Mouse (Mus musculus) limb, embryonic 14.5 days (tissue): ENCODE measurements around the gene Gm10277. TPM values are rescaled to one million over a fixed set of nuclear protein-coding genes. Genes with fewer than 3 reads are reported as not detected.

ENCODE experiments used
- ATAC-seq: fragments of 200-750 bp; cut with Nextera tagmentation; 2 replicates; pipeline ENCODE4 v1.8.0; 2017; ENCODE audit warnings: low read depth, moderate number of reproducible peaks, moderate TSS enrichment; ENCODE audit not compliant: low FRiP score
- DNase-seq: peaks from one replicate; pipeline ENCODE4 v3.0.0-alpha.2; 2015; ENCODE audit warnings: low spot score
- H3K27ac ChIP-seq: fragments of 300-500 bp; sonication (generic); replicated peaks from 2 replicates; pipeline ENCODE4 v1.5.1; 2014; ENCODE audit warnings: low read depth, mild to moderate bottlenecking, low read length, moderate library complexity, mixed read lengths
- H3K27me3 ChIP-seq: fragments of 300-500 bp; sonication (generic); 2 replicates; pipeline ENCODE4 v1.6.1; 2014; ENCODE audit warnings: low read length, mixed read lengths; ENCODE audit not compliant: control insufficient read depth, insufficient read depth
- H3K36me3 ChIP-seq: fragments of 300-500 bp; sonication (generic); 2 replicates; pipeline ENCODE4 v1.6.1; 2014; ENCODE audit warnings: mild to moderate bottlenecking, low read length, moderate library complexity, mixed read lengths; ENCODE audit not compliant: control insufficient read depth, insufficient read depth
- H3K4me1 ChIP-seq: fragments of 300-500 bp; sonication (generic); 2 replicates; pipeline ENCODE4 v1.6.1; 2014; ENCODE audit warnings: antibody characterized with exemption, low read length, mixed read lengths; ENCODE audit not compliant: control insufficient read depth, insufficient read depth
- H3K4me2 ChIP-seq: fragments of 300-500 bp; sonication (generic); replicated peaks from 2 replicates; pipeline ENCODE4 v1.6.1; 2014; ENCODE audit warnings: low read depth, mild to moderate bottlenecking, low read length, moderate library complexity; ENCODE audit not compliant: severe bottlenecking
- H3K4me3 ChIP-seq: fragments of 300-500 bp; sonication (generic); replicated peaks from 2 replicates; pipeline ENCODE4 v1.5.1; 2014; ENCODE audit warnings: low read length
- H3K9ac ChIP-seq: fragments of 300-500 bp; sonication (generic); 2 replicates; pipeline ENCODE4 v1.6.1; 2014; ENCODE audit warnings: mild to moderate bottlenecking, low read depth, low read length, moderate library complexity; ENCODE audit not compliant: severe bottlenecking
- H3K9me3 ChIP-seq: fragments of 300-500 bp; sonication (generic); 2 replicates; pipeline ENCODE4 v1.6.1; 2016; ENCODE audit warnings: low read length; ENCODE audit not compliant: control insufficient read depth
- POLR2A ChIP-seq: fragments of 200-500 bp; IDR thresholded peaks from 2 replicates; pipeline ENCODE4 v1.8.0; 2012; ENCODE audit warnings: inconsistent platforms, mild to moderate bottlenecking, moderate library complexity, borderline replicate concordance; ENCODE audit not compliant: insufficient read depth, insufficient read length; ENCODE audit errors: extremely low read depth
- WGBS: fragments of 180-500 bp; shearing (Covaris S2); extraction: QIAGEN DNeasy Blood & Tissue Kit; methylation state at CpG from one replicate; pipeline ENCODE4 v1.1.7; 2014; 5-methylcytosine and 5-hydroxymethylcytosine counted together
- polyA plus RNA-seq, 2 experiments: library from polyadenylated mRNA; depleted of rRNA in 1 of 2; stranded (reverse) in 1 of 2; unstranded in 1 of 2; fragments of >200 nt; fragmentation: Nextera tagmentation in 1 of 2; extraction: Ambion mirVana in 1 of 2; gene quantifications; 2 replicates each; pipeline versions ENCODE4 v1.2.1 to v1.2.3; 2012 to 2014

Gene Gm10277
- polyA plus RNA-seq, 2 experiments: 0.89 TPM; not detected in 1

DNA sequence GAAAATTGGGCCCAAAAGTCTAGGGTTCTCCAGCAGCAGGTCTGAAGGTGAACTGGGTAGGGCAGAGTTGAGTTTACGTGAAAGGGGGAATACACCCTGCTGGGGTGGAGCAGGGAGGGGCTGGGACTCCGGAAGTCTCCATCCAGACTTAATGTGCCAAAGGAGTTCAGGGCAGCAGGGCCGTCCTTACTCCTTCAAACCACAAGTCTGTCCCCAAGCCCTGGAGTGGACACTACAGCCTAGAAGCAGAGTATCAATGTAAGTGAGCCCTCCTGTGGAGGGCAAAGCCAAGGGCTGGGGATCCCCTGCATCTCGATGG is 22.1 kb downstream of the Gm10277 start:
- no peaks in the 10 kb centered on the region for H3K27me3 ChIP-seq
- DNase-seq: no peak
- H3K27ac ChIP-seq: no peak overlapping the region

DNA sequence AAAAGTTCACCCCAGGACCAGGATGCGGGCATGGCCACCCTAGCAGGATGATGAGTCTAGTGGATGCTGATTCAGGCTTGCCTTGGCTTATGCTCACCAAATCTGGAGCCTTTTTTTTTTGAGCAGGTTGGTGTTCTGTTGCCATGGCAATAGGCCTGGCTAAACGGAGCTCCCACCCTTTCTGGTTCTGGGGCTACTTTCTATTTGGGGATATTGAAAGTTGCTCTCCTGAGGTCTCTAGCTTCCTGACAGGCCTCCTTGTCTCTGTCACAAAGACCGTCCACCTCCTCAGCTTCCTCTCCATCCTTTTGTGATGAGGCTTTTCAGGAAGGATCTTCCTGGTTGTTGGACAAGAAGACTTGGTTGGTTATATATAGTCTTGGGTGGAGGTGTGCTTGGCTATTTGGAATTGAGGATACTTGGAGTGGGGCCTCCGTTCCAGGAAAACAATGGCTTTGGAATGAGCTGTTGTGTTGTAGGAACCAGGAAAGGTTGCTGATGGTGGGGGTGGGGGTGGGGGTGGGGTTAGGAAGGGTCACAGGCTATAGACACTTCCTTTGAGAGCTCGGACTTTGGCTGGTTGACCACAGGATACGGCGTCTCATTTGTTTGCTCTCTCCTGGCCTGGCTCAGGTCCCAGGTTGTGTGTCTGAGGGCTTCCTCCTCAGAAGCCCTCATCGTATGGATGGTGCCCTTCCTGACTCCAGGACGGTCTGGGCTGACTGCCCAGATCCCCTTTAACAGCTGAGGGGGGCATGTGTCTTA is 22.7 kb downstream of the Gm10277 start:
- H3K4me3 ChIP-seq: peak overlapping the region; percentile 86; the same call in 1 of the 2 replicates
- H3K9ac ChIP-seq: no peak overlapping the region
- H3K4me2 ChIP-seq: peak overlapping the region; percentile 89
- H3K36me3 ChIP-seq: no peaks in the 10 kb centered on the region
- H3K9me3 ChIP-seq: no peaks in the 10 kb centered on the region
- DNase-seq (no peak), ATAC-seq (no peak)
- WGBS: 56% methylated on average over 9 of the region's 9 CpGs
- TF ChIP-seq POLR2A: no peak
- no peak overlapping the region for H3K27ac ChIP-seq
- H3K4me1 ChIP-seq: peaks cover 33% of the 10 kb centered on the region
- no peaks in the 10 kb centered on the region for H3K27me3 ChIP-seq

More for the DNA sequence above, 22.1 kb downstream of the Gm10277 start:
- 50% methylated on average over 4 of the region's 4 CpGs for whole genome bisulfite sequencing
- Histone ChIP-seq H3K36me3 (no peaks in the 10 kb centered on the region), H3K4me1 (peaks cover 33% of the 10 kb centered on the region), H3K9me3 (no peaks in the 10 kb centered on the region), H3K9ac (no peak overlapping the region), H3K4me3 (no peak overlapping the region), H3K4me2 (no peak overlapping the region)
- ATAC-seq: no peak
- TF ChIP-seq POLR2A: no peak

DNA sequence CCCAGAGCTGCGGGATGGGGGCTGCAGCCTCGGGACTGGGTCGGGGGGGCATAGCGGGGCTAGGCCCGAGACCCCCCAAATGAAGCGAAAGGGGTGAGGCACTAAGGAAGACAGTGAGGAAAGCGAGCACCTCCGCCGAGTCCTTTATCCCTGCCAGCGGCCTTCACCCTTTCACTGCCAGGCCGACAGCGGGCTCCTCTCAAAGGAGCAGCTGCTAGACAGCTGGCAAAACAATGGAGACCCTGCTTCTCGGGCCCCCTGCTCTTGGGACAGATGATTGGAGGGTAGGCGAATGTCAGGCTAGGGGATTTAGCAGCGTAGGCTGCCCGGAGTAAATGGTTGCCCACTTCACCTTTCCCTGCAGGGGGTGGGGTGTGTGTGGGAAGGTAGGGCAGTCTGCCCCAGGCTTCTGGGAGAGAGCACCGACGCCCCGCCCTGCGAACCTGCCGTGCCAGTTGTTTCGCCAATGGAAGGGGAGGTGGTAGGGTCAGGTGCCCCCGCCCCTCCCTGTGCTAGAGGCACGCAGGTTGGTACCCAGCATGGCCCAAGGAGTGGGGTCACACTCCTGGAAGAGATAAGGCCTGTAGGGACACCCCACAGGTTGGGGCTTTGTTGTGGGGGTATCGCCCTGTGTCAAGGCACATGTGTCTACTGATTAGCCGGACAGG is 23.7 kb downstream of the Gm10277 start:
- DNase-seq: peak; percentile 42
- peak overlapping the region; percentile 91 for H3K9ac ChIP-seq
- WGBS: 4% methylated on average over 26 of the region's 26 CpGs
- H3K27me3 ChIP-seq: no peaks in the 10 kb centered on the region
- H3K36me3 ChIP-seq: no peaks in the 10 kb centered on the region
- peak overlapping the region; percentile 89 for H3K4me2 ChIP-seq
- peaks cover 33% of the 10 kb centered on the region for H3K4me1 ChIP-seq
- no peak for TF ChIP-seq POLR2A
- peak overlapping the region; percentile 82 for H3K27ac ChIP-seq
- H3K4me3 ChIP-seq: peak overlapping the region; percentile 86
- no peaks in the 10 kb centered on the region for H3K9me3 ChIP-seq
- peak; percentile 62 for ATAC-seq

DNA sequence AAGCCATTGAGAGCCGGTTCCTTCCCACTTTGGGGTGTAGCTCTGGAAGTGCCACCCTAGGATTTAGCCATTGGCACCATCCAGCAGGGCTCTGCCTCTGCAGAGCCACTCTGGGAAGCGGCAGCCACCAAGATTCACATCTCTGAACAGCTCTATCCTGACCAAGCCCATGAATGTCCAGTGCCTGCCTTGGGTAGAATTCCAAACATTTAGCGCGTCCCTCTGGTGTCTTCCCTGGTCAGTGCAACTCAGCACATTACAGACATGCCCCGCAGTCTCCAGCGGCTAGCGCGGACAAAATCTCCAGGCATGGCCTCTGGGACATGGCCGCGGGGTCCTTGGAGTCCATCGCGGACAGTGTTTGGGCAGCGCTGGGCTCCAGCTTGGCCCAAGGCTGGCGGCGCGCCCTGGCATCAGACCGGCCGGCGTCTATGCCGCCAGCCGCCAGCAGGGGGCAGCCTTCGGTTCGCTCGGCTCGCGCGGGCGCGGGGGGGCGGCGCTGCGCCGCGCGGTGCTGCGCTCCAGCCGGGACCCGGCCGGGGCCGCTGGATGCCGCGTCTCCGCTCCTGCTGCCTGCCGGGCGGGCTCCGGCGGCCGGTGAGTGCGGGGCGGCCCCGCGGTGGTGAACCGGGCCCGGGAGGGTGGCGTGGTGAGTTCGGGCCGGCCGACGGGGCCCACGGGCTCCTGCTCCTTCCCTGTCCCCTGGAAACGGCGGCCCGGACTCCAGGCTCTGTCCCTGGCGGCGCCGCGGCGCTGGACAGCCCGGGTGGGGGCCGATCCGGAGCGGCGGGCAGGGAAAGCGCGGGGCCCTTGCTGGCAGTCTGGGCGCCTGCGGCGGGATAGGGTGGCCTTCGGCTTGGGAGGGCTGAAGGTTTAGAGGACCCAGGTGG is 24.5 kb downstream of the Gm10277 start, which contains the start of gene Myo18a:
Gene Myo18a, plus strand, starts transcription at position 464 of the 890 bp plus-strand sequence.
- DNase-seq: peak; percentile 76
- Histone ChIP-seq H3K4me3 (peak within 1 kb of the TSS; percentile 86), H3K36me3 (no peaks in the 10 kb centered on the region), H3K27me3 (no peaks in the 10 kb centered on the region), H3K9ac (peak within 1 kb of the TSS; percentile 91), H3K27ac (peak within 1 kb of the TSS; percentile 82), H3K4me2 (peak within 1 kb of the TSS; percentile 89), H3K4me1 (peaks cover 33% of the 10 kb centered on the region), H3K9me3 (no peaks in the 10 kb centered on the region)
- 0 out of 2 replicates have a peak, but pooled peaks have one; percentile 25 for TF ChIP-seq POLR2A
- WGBS: 4% methylated on average over 50 of the region's 79 CpGs
- peak; percentile 86 for ATAC-seq

DNA sequence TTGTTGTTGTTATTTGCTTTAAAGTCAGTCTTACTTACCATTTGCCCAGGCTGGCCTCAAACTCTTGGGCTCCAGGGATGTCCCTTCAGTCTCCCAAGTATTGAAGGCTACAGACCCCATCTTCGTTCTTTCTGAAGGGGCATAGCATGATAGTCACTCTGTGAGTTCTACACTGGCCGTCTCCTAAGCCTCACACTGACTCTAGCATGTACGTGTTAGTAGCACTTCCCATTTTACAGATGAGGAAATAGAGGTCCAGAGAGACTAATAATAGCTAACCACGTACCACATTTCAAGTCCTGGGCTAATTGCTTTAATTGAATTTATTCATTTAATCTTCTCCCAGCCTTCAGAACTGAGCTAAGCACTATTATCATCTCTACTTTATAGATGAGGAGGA is 27.5 kb downstream of the Gm10277 start:
- no peaks in the 10 kb centered on the region for H3K9me3 ChIP-seq
- WGBS: 82% methylated on average over 4 of the region's 4 CpGs
- no peak overlapping the region for H3K4me2 ChIP-seq
- no peaks in the 10 kb centered on the region for H3K36me3 ChIP-seq
- H3K4me1 ChIP-seq: peaks cover 12% of the 10 kb centered on the region
- ATAC-seq (no peak), DNase-seq (no peak)
- H3K4me3 ChIP-seq: no peak overlapping the region
- H3K27ac ChIP-seq: no peak overlapping the region
- no peaks in the 10 kb centered on the region for H3K27me3 ChIP-seq
- no peak for TF ChIP-seq POLR2A
- H3K9ac ChIP-seq: no peak overlapping the region
